Mouse (Mus musculus): ENCODE data around the gene Zfp239. TPM values are rescaled to one million over a fixed set of nuclear protein-coding genes. Genes with fewer than 3 reads are reported as not detected.

Zfp239 gene
- polyA plus RNA-seq, 1 experiment: 5.1 TPM

DNA sequence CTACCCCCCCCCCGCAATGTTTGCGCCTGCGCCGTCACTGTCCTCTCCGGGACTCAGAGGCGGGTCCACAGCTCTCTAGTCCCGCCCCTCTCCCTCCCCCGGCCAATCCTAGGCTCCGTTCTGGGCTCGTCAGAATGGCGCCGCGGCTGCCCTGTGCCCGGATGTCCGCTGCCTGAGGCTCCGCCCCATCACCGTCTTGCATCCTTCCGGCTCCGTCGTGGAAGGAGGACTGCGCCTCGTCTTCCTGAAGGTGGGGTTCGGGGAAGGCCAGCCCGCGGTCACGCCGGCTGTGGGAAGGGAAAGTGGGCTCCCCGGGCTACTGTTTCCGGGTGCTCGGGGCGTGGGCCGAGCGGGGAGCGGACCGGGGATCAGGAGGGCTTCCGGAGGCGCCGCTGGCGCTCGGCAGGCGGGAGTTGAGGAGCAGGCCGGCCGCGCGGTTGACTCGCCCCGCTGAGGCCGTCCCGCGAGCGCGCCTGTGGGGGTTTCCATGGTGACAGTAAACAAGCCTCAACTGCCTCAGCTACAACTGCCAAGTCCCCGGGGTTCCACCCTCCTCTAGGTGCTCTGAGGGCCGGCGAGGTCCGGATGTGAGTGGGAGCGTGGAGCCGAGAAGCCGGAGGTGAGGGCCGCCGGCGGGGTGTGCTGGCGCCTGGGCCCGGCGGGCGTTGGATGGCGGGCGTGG lies 44.8 kb downstream of the Zfp239 start:
- TF ChIP-seq POLR2A (IDR thresholded peaks at IDR 0.05; ENCODE audit: low read depth, low read length): peak; percentile 50; the same call in 1 of the 2 replicates
- no peak for TF ChIP-seq CTCF (IDR thresholded peaks at IDR 0.05; ENCODE audit: extremely low read depth, insufficient read length, insufficient replicate concordance, low read depth, low read length)
- Histone ChIP-seq H3K27me3 (ENCODE audit: control insufficient read depth, insufficient read depth, low read length) (no peaks in the 10 kb centered on the region), H3K27ac (ENCODE audit: insufficient read depth, low read depth, low read length) (peak overlapping the region; percentile 91), H3K36me3 (ENCODE audit: control insufficient read depth, insufficient read depth, low read length) (no peaks in the 10 kb centered on the region), H3K4me3 (ENCODE audit: low read depth, low read length) (peak overlapping the region; percentile 93), H3K4me1 (ENCODE audit: control insufficient read depth, insufficient read depth, insufficient read length, low read length) (peaks cover 10% of the 10 kb centered on the region; the same call in 1 of the 2 replicates)
- WGBS: under 1% methylated on average over 63 of the region's 68 CpGs

DNA sequence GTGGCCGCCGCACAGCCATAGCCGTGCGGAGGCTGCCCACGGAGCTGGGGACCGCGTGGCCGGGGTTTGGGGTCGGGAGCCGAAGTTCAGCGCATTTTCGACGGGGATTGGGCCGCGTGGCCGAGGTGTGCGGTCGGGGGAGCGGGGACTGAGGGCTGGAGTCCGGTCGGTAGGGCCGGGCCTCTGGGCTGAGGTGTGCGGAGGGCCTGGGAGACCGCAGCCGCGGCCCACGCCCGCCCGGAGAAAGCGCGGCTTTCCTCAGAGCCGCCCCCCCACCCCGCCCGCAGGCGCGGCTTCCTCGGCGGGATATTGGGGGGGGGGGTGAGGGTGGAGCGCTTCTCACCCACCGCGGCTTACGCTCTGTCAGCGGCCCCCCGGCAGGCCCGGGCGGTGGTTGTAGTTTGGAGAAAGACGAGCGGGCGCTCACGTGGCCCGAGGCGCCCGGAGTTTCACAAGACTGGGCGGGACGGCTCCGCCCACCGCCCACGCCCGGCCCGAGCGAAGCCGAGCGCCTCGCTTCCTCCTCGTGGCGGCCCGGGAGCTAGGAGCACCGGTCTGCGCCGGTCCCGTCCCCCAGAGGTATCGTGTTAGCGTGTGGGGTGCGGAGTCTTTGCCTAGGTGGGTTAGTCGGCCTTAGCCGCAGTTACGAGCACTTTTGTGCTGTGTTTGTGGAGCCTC lies 45.5 kb downstream of the Zfp239 start:
- H3K36me3 ChIP-seq (ENCODE audit: control insufficient read depth, insufficient read depth, low read length): no peaks in the 10 kb centered on the region
- H3K4me1 ChIP-seq (ENCODE audit: control insufficient read depth, insufficient read depth, insufficient read length, low read length): peaks cover 10% of the 10 kb centered on the region; the same call in 1 of the 2 replicates
- H3K27me3 ChIP-seq (ENCODE audit: control insufficient read depth, insufficient read depth, low read length): no peaks in the 10 kb centered on the region
- TF ChIP-seq CTCF (IDR thresholded peaks at IDR 0.05; ENCODE audit: extremely low read depth, insufficient read length, insufficient replicate concordance, low read depth, low read length): no peak
- peak; percentile 61 for TF ChIP-seq POLR2A (IDR thresholded peaks at IDR 0.05; ENCODE audit: low read depth, low read length)
- peak overlapping the region; percentile 93 for H3K4me3 ChIP-seq (ENCODE audit: low read depth, low read length)
- peak overlapping the region; percentile 91 for H3K27ac ChIP-seq (ENCODE audit: insufficient read depth, low read depth, low read length)
- under 1% methylated on average over 76 of the region's 77 CpGs for WGBS

DNA sequence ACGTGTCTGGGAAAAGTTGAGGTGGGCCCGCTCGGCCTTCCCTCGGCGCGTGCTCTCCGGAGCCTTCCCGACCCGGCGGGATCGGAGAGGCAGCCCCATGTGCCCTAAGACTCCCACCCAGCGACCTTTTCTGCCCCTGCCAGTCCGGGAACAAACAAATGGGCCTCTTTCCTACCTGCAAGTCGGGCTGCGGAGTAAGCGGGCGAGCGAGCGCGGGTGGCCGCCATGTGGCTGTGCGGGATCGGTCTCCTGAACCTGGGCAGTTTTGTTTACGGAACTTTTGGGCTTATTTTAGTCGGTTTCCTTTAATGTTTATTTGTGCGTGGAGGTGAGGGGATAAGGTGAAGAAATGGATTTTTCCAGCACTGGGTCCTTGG lies 46.1 kb downstream of the Zfp239 start:
- under 1% methylated on average over 26 of the region's 26 CpGs for WGBS
- Histone ChIP-seq H3K4me1 (ENCODE audit: control insufficient read depth, insufficient read depth, insufficient read length, low read length) (peaks cover 10% of the 10 kb centered on the region; the same call in 1 of the 2 replicates), H3K36me3 (ENCODE audit: control insufficient read depth, insufficient read depth, low read length) (no peaks in the 10 kb centered on the region), H3K27ac (ENCODE audit: insufficient read depth, low read depth, low read length) (peak overlapping the region; percentile 84), H3K4me3 (ENCODE audit: low read depth, low read length) (peak overlapping the region; percentile 93), H3K27me3 (ENCODE audit: control insufficient read depth, insufficient read depth, low read length) (no peaks in the 10 kb centered on the region)
- TF ChIP-seq CTCF (IDR thresholded peaks at IDR 0.05; ENCODE audit: extremely low read depth, insufficient read length, insufficient replicate concordance, low read depth, low read length): no peak
- TF ChIP-seq POLR2A (IDR thresholded peaks at IDR 0.05; ENCODE audit: low read depth, low read length): no peak

DNA sequence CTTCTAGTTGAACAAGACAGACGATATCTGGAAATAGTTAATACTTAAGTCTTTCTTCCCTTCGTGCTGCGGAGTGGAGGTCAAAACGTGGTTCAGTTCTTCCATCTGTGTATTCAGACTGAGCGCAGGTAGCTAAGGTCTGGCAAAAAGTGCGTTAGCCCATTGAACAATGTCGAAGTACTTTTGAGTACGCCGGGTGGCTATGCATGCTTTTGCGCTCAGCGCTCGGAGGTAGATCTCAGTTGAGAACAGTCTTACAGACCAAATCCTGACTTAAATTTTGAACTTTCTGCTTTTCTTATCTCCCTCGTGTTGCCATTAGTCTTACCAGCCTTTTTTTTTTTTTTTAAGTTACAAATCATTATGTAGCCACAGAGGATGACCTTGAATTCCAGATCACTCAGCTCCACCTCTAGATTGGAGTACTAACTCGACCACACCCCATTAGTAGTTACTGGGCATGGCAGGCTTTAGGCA lies 46.6 kb downstream of the Zfp239 start:
- peak overlapping the region; percentile 84 for H3K27ac ChIP-seq (ENCODE audit: insufficient read depth, low read depth, low read length)
- peak overlapping the region; percentile 93 for H3K4me3 ChIP-seq (ENCODE audit: low read depth, low read length)
- no peaks in the 10 kb centered on the region for H3K27me3 ChIP-seq (ENCODE audit: control insufficient read depth, insufficient read depth, low read length)
- no peaks in the 10 kb centered on the region for H3K36me3 ChIP-seq (ENCODE audit: control insufficient read depth, insufficient read depth, low read length)
- H3K4me1 ChIP-seq (ENCODE audit: control insufficient read depth, insufficient read depth, insufficient read length, low read length): peaks cover 10% of the 10 kb centered on the region; the same call in 1 of the 2 replicates
- no peak for TF ChIP-seq POLR2A (IDR thresholded peaks at IDR 0.05; ENCODE audit: low read depth, low read length)
- no peak for TF ChIP-seq CTCF (IDR thresholded peaks at IDR 0.05; ENCODE audit: extremely low read depth, insufficient read length, insufficient replicate concordance, low read depth, low read length)
- WGBS: 1% methylated on average over 14 of the region's 14 CpGs

DNA sequence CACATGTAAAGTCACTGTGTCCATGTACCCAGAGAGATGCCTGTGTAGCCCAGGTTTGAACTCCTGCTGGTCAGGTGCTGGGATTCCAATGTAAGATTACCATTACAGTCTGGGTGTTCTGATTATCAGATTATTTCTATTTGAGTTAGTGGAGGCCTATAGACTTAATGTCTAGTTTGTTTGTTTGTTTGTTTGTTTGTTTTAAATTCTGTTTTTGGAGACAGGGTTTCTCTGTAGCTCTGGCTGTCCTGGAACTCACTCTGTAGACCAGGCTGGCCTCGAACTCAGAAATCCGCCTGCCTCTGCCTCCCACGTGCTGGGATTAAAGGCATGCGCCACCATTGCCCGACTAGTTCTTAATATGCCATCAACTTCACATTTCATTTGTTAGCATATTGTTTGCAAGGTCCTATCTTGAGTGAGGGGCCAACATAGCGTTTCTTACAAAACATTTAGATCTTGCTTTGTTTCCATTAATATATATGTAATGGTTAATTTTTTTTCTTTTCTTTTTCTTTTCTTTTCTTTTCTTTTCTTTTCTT lies 48.3 kb downstream of the Zfp239 start:
- H3K27ac ChIP-seq (ENCODE audit: insufficient read depth, low read depth, low read length): no peak overlapping the region
- H3K4me1 ChIP-seq (ENCODE audit: control insufficient read depth, insufficient read depth, insufficient read length, low read length): peaks cover 14% of the 10 kb centered on the region; the same call in 1 of the 2 replicates
- 41% methylated on average over 6 of the region's 6 CpGs for WGBS
- TF ChIP-seq POLR2A (IDR thresholded peaks at IDR 0.05; ENCODE audit: low read depth, low read length): no peak
- no peaks in the 10 kb centered on the region for H3K27me3 ChIP-seq (ENCODE audit: control insufficient read depth, insufficient read depth, low read length)
- H3K36me3 ChIP-seq (ENCODE audit: control insufficient read depth, insufficient read depth, low read length): no peaks in the 10 kb centered on the region
- H3K4me3 ChIP-seq (ENCODE audit: low read depth, low read length): no peak overlapping the region

DNA sequence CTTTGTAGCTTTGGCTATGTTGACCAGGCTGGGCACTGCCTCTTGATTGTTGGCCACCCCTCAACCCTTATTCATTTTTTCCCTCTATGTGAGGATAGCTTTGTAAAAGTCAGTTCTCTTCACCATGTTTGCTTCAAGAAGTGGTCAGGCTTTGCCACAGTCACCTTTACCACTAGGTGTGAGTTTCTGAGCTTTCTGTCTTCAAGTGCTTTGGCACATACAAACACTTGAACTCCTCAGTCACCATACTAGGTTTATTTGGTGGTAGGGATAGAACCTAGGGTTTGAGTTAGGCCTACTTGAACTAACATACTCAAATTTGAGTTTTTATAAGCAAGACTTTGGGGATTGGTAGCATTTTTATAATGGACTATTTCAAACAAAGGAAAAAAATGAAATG lies 52.6 kb downstream of the Zfp239 start:
- H3K27ac ChIP-seq (ENCODE audit: insufficient read depth, low read depth, low read length): no peak overlapping the region
- H3K4me1 ChIP-seq (ENCODE audit: control insufficient read depth, insufficient read depth, insufficient read length, low read length): peaks cover 11% of the 10 kb centered on the region; the same call in 1 of the 2 replicates
- H3K4me3 ChIP-seq (ENCODE audit: low read depth, low read length): no peak overlapping the region
- peaks cover 2% of the 10 kb centered on the region; the same call in 1 of the 2 replicates for H3K36me3 ChIP-seq (ENCODE audit: control insufficient read depth, insufficient read depth, low read length)
- TF ChIP-seq POLR2A (IDR thresholded peaks at IDR 0.05; ENCODE audit: low read depth, low read length) (no peak), CTCF (IDR thresholded peaks at IDR 0.05; ENCODE audit: extremely low read depth, insufficient read length, insufficient replicate concordance, low read depth, low read length) (no peak)
- H3K27me3 ChIP-seq (ENCODE audit: control insufficient read depth, insufficient read depth, low read length): no peaks in the 10 kb centered on the region

DNA sequence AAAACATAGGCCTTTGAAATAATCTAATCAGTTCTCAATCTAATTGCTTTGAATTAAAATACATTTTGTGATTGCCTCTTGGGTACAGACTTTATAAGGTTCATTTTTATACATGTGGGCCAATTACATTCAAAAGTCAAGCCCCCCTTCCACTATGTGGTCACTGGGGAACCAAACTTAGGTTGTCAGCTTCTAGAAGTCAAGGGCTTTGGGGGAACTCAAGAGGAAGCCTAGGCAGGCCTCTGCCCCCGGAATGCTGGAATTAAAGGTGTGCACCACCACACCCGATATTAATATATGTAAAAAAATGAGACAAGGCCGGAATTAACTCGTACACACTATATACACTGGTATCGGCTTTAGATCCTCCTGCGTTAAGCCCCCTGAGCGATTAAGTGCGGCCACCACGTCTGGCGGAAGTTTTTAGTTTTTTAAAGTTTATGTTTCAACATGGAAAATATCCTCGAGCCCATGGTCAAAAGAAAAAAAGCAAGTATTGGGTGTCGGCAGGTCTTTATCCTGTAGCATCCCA lies 54.4 kb downstream of the Zfp239 start:
- WGBS: under 1% methylated on average over 12 of the region's 12 CpGs
- peak overlapping the region; percentile 73 for H3K4me3 ChIP-seq (ENCODE audit: low read depth, low read length)
- TF ChIP-seq CTCF (IDR thresholded peaks at IDR 0.05; ENCODE audit: extremely low read depth, insufficient read length, insufficient replicate concordance, low read depth, low read length) (no peak), POLR2A (IDR thresholded peaks at IDR 0.05; ENCODE audit: low read depth, low read length) (no peak)
- H3K4me1 ChIP-seq (ENCODE audit: control insufficient read depth, insufficient read depth, insufficient read length, low read length): peaks cover 6% of the 10 kb centered on the region; the same call in 1 of the 2 replicates
- H3K27me3 ChIP-seq (ENCODE audit: control insufficient read depth, insufficient read depth, low read length): no peaks in the 10 kb centered on the region
- H3K27ac ChIP-seq (ENCODE audit: insufficient read depth, low read depth, low read length): peak overlapping the region; percentile 97
- peaks cover 13% of the 10 kb centered on the region for H3K36me3 ChIP-seq (ENCODE audit: control insufficient read depth, insufficient read depth, low read length)

Measured in small intestine, adult 2 months (tissue).